Mouse (Mus musculus): ENCODE results near the gene Tmem144.
"Not testable (repeated sequence)": the region's sequence is repeated elsewhere in the genome, so short reads cannot be mapped to it uniquely, and the experiment has no call there.

Gene Tmem144

GRCm38 (mm10) chr3:79808530-79809179, 43.9 kb downstream of the Tmem144 start:
- no peak for DNase-seq

GRCm38 (mm10) chr3:79800761-79801160, 51.8 kb downstream of the Tmem144 start:
- DNase-seq = not testable (repeated sequence)

DNA sequence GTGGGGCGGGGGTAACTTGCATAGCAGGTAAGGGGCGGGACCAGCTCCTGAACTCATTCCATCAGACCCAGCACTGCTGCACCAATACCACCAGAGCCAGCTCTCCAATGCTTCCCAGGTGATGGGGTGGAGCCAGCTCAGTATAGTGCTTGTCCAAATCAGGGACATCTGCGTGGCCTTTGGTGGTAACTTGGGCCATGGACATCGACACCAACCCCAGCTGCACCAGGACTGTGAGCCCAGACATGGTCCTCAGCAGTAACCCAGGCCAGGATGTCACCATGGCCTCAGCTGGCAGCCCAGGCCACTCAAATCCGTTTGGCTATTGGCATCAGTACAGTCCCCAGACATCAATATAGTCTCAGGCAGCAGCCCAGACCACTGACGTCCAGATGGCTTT, 60.3 kb downstream of the Tmem144 start:
- DNase-seq = no peak

DNA sequence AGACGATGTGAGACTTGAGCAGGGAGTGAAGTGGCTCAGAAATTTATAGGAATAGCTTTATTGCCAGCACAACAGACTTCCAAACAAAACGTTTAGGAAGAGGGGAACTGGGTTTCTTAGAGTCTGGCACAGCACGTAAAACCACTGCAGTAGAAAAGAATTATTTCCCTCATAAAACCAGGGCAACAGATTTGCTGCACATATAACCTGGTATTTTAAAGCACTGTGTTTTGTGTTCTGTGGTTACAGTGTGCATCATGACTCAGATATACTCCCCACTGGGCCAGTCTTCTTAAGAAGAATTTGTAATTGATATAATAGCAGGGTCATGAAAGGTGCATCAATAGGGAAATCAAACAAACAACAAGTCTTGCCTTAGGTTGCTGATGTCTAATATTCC, 62.2 kb downstream of the Tmem144 start:
- DNase-seq = no peak

DNA sequence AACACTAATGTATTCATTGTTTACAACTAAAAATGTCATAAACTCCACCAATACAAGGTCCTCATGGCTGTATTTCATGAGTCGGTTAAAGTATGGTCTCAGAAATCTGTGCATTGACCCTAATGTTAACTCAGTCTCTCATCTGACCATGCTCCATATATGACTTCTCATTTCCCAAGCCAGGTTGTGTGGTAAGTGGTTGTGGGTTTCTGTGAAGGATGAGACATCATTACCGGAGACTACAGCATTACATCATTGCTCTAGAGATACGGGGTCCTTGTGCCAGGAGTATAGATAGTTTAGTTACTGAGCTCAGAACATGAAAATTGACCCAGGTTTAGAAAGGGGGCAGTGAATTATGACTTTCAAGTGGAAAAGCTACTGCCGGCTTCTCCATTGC, 63.0 kb downstream of the Tmem144 start:
- DNase-seq = no peak

DNA sequence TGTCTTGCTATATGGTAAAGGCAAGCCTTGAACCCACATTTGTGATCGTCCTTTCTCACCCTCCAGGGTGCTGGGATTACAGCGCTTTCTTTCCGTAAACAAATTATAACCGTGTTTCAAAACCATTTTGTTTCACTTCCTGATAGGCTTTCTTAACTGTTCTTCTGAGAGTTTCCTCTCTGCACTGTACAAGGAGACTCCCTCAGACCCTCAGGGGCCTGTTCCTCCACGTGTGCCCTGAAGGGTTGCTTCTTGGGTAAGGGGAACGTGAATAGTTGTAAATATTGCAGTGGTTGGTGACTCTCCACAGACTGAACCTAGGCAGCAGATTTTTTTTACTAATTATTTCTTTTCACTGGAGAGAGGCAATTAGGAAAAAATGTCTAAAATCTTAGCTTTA, 63.6 kb downstream of the Tmem144 start:
- no peak for DNase-seq

DNA sequence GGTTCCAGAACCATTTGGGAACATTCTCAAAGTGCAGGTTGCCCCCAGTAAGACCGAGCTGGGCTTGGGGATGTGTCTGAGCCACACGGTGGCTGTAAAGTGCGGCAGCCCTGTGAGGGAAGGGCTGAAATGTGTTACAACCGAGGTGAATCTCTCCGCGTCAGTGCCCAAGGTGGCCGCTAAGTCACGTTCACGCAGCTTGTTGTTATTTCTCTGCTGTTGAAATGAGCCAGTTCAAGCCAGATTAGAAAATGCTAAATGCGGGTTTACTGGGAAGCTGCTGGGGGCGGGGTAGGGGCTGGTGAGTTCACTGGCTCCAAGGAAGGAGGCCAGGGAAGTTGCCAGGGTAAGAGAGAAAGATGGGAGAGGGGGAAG, 68.2 kb downstream of the Tmem144 start:
- DNase-seq = no peak

DNA sequence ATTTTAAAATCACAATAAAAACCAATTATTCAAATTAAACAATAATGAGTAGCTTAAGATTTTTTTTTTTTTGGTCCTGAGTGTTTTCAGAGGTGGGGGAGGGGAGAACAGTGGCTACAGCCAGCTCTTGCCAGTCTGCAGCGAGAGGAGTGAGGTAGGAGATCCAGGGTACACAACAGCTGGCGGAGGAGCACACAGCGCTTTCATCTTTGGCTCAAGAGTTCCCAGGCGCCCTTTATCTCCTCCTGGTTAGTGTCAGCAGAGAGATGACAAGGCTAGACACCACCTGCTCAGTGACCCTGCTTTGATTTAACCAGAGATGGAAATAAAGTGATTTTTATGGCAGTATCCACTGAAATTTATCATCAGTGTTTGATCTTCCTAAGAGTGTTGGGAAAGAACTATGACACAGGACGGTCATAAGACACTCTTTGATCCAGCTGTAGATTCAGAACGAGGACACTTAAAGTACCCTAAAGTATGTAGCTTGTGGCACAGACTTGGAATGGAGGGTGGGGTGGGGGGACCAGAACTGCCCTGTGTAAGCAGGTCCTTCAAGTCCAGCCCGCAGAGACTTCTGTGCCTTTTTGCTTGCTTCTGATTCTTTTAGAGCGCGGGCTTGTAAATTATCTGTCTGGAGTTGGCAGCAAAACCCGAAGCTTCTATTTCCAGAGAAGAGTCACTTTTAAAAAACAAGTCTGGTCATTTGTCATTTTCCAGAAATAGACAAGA, 68.8 kb downstream of the Tmem144 start:
- peak; percentile 92 for DNase-seq

DNA sequence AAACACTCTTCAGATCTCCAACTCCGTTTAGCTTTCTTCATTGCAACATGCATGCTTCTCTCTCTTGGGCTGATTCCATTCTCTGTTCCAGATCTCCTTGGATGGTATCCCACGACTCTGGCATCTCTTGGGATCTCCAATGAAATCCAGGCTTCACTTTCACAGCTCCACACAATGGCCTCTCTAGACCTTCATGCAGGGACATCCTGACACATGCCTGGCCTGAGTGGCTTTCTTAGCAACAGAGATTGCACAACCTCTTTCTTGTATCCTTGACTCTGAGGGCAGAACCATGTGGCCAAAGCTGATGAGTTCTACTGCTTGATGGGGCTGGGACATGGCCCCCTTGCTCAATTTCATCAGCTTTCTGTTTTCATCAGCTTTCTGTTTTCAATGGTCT, 79.9 kb downstream of the Tmem144 start:
- DNase-seq = peak; percentile 94
